Mouse (Mus musculus) bone marrow, adult 2 months (tissue): ENCODE data around the gene C130050O18Rik.

ENCODE experiments used
- CTCF ChIP-seq: fragments of 200-500 bp; IDR thresholded peaks from 2 replicates; pipeline ENCODE4 v1.5.1; 2011; ENCODE audit warnings: low read length, control low read depth; ENCODE audit not compliant: control insufficient read depth, insufficient read depth
- POLR2A ChIP-seq: fragments of 200-500 bp; IDR thresholded peaks from 2 replicates; pipeline ENCODE4 v1.6.1; 2011; ENCODE audit warnings: low read depth, mild to moderate bottlenecking, control low read depth, low read length, borderline replicate concordance; ENCODE audit not compliant: control insufficient read depth

DNA sequence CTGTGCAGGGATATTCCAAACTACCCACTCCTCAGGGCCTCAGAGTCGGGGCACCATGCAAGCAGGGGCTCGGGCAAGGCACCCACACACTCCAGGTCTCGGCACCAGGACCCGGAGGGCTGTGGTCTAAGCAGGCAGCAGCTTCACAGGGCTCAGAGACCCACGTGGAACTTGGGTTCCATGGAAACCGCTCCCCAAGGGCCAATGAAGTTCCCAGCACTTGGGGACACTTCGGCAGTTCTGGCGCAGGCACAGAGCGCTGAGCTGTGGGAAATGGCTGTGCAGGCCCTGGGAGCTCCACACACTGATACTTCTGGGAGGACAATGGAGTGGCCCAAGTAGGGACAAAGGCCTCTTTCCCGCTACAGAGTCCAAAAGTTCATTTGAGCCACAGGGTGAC, 48.0 kb downstream of the C130050O18Rik start:
- TF ChIP-seq POLR2A = no peak
- TF ChIP-seq CTCF = no peak
